Mouse (Mus musculus): Measurements from ENCODE around the gene Faiml.

- TF ChIP-seq POLR2A (IDR thresholded peaks at IDR 0.05; ENCODE audit: borderline replicate concordance, low read depth, low read length) (no peak), CTCF (IDR thresholded peaks at IDR 0.05; ENCODE audit: low read depth, low read length) (no peak)
Observed at GRCm38 (mm10) chr9:99243895-99244293, 6.9 kb upstream of the Faiml start.

Measured in bone marrow macrophage, adult 2 months (primary cell).